Mouse (Mus musculus) E14TG2a.4 (cell line): ENCODE measurements around the gene Alpk1.

Experiments
- CTCF ChIP-seq: conservative IDR thresholded peaks from 2 replicates; pipeline ENCODE4 v1.5.1; 2014; ENCODE audit warnings: low read length
- NANOG ChIP-seq: IDR thresholded peaks from 2 replicates; pipeline ENCODE4 v1.6.1; 2014; ENCODE audit warnings: borderline replicate concordance, low read length, mixed read lengths
- POU5F1 ChIP-seq: IDR thresholded peaks from 2 replicates; pipeline ENCODE4 v1.6.1; 2014; ENCODE audit warnings: low read length, borderline replicate concordance

DNA sequence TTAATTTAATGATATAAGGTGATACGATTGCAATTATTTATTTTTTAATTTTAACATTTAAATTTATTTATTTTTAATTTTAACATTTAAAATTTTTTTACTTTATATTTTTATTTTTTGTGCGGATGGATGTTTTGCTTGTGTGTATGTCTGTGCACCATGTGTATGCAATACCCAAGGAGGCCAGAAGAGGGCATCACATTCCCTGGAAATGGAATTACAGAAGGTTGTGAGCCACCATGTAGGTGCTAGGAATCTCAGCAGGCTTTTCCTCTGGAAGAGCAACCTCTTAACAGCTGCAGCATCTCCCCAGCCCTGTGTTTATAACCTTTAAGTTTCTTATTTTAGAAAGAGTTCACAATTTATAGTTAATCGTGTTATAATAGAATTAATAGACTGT is 15.4 kb upstream of the Alpk1 start:
- peak; percentile 15; the same call in 1 of the 2 replicates for TF ChIP-seq CTCF
- TF ChIP-seq NANOG: no peak
- TF ChIP-seq POU5F1: no peak
